Mouse (Mus musculus) cerebellum, adult 11-12 months (tissue): ENCODE results near the gene Kctd18.

Source experiments
- DNase-seq: peaks from one replicate; pipeline ENCODE4 v3.0.0; 2022

Kctd18 gene

DNA sequence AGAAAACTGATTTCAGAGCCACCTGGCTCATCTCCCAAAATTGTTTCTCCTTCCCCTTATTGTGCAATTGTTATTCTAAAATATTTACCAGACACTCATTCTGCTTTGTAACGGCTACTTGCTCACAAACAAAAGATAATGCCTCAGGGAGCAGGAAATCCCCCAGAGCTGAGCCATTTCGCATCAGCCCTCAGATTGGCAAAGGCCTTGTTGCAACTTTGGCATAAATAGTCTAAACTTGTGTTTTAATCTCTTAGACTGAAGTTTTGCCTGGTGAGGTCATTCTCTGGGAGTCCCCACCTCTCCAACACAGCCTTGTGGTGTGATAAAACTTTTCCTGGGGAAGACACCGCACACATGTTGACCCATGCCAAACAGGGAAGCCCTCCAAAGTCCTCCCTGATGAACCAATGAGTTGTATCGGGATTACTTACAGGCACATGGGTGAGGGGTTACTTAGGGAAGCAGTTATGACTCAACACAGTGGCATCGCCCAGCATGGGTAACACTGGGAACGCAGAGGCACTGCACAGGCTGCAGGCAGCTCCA lies 29.6 kb downstream of the Kctd18 start:
- DNase-seq = no peak

DNA sequence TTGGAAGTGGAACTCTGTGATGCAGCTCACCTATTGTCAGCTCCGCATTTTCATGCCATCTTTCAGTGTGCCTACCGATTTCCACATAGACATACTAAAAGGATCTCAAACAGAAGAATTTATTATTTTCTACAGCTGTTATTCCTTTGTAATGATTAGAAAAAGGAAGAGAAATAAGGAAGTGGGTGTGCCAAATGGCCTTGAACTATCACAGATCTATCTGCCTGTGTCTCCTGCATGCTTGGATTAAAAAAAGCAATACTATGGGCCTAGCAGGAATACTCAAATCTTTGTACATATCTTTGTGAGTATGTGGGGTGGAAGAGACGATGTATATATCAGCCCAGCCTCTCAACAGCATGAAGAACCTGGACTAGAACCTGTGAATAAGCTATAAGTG lies 41.9 kb downstream of the Kctd18 start:
- DNase-seq = no peak

DNA sequence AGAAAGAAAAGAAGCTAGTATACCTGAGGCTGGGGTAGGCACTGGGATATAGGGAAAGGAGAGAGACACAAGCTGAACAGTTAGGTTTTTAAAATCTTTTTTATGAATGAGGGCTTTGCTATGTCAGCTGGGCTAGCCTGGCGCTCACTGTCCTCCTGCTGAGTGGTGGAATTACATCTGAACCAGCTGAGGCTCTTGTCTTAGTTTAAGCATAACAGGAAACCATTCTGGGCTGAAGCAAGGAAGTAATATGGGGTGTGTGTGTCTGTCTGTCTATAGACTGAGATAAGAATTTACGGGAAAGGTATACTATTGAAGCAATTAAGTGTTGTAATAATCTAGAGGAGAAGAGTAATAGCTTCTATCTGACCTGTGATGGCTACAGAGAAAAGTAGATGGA lies 47.2 kb downstream of the Kctd18 start:
- DNase-seq = no peak

DNA sequence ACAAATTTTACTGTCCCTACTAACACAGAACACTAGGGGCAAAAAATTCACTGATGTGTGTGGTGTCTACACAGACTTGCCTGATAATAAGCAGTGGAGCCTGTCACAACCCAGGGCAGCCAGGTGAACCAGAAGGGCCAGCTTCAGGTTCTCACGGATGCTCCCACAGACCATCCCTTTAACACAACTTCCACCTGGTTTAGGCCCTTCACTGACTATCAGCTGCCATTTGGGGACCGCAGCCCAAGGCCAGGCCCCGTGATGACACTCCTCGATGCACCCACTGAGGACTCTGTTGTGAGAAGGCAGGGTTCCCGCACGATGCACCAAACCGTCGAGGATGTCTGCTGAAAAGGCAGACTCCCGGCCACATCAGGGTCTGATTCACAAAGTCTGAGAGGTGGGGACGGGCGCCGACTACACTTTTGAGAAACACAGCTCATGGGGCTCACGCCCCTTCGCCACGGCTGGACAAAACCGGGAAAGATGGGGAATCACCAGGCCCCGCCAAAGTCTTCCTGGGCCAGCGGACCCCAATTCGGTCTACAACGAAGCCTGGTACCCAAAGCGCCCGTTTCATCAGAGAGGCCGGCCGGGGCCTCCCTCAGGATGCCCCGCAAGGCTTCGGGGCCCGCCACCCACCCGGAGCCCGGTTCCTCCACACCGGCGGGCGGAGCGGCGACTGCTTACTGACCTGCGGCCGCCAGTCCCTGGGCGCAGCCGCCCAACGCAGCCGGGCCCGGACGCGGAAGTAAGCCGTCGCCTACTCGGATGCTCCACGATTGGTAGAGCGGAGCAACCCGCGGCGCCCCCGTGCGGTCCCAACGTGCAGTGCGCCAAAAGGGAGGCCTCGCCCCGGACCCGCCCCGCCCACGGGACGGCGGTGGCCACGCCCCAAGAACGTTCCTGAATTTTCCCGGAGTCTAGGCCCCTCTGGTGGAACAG lies 49.2 kb downstream of the Kctd18 start:
- peak; percentile 91 for DNase-seq

DNA sequence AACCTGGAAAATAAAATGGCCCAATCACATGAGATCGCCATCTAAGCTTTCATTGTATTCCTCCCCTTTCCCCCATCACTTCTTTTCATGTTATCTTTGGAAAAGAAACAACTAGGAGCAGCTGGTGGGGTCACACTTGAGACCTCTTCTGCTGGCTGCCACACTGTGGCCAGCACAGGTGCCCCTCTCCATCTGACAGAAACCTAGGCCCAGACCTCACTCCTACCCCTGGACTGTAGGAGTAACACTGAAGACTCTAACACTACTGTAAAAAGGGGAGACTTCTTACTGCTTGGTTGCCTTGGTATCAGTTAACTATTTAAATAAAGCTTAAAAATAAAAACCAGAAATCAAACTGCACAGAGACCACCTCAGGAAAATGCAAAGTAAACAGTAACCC lies 63.0 kb downstream of the Kctd18 start:
- no peak for DNase-seq

DNA sequence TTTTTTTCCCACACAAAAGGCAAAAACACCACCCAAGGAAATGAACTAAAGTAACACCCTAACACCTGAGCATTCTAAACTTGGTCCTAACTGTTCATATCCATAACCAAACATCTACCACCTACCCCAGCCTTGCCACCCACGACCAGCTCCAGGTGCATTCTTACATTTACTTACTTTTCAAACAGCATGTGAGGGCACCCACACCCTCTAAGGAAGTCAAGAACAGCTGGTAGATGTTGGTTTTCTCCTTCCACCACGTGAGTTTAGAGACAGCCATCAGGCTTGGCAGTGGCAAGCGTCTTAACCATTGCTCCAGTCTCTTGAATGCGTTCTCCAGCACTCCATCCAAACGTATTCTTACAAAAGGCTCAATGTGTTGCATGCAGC lies 64.4 kb downstream of the Kctd18 start:
- no peak for DNase-seq

DNA sequence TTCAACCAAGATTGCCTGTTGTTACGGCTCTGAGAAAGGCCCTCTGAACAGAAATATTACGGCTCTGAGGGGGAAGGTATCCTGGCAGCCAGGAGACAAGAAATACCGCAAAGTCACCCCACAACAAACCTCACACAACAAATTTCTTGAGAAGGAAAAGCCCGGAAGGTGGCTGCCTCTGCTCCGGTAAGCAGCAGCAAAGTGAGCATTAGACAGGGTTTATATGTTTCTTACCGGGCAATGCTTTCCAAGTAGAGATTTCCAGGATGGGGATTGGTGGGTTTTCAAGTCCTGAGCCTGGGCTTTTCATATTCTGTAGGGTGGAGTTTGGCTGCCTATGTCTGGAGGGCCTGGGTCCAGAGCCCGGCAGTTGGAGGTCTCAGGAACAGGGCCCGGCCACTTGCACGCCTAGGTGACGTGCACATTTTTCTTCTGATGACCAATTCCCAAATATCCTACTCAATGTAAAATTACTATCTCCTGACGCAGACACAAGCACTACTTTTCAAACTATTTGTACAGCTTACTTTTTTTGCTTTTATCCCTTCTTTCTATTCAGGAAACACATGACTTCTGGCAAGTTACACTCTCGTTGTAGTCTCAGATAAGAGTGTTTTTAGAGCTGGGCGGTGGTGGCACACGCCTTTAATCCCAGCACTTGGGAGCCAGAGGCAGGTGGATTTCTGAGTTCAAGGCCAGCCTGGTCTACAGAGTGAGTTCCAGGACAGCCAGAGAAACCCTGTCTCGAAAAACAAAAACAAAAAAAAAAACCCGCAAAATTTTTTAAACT lies 65.0 kb downstream of the Kctd18 start:
- no peak for DNase-seq

DNA sequence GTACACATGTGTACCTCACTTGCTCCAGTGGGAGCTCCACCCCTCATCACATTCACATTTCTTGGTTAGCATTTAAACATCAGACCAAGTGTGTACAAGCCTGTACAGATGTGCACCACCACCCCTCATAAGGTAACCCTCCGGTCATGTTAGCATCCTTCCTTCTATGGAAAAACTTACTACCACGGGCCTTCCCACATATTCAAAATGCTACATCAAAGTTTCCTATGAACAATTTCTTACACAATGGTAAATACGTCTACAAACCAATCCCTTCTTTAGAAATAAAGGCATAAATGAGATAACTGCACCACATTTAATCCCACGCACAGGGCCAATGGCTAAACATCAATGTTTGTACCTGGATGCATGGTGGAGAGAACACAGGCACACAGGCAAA lies 66.2 kb downstream of the Kctd18 start:
- no peak for DNase-seq

DNA sequence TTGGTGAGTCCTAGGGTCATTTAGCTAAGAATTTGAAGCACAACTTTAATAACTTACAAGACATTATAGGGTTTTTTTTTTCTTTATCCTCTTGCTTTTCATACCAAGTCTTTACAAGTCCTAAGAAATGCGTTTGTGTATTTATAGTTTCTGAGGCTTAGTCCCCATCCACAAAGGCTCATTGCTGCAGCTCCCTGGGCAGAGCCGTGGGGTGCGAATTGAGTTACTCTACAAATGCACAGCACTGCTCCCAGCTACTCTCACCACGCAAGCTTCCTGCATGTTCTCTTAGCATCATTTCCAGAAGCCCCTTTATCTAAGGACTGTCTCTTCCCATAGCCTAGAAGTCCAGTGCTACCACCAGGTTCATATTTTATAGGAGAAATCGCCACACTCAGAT lies 69.0 kb downstream of the Kctd18 start:
- DNase-seq = no peak

DNA sequence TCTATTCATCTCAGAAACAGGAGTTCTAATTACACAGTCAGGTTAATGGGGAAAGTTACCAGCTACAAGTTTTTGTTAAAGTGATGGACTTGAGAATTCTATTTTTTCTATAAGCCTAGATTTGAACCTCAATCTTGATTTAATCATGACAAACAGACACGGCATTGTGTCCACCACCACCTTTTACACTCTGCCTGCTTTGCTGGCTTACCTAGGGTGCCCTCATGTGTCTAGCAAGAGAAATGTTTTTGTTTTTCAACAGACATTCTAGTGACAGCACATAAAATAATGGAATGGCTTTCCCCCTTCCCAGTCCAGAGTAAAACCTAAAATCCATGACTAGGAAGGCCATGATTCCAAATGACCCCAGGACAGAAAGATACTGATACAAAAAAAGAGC lies 69.6 kb downstream of the Kctd18 start:
- no peak for DNase-seq

DNA sequence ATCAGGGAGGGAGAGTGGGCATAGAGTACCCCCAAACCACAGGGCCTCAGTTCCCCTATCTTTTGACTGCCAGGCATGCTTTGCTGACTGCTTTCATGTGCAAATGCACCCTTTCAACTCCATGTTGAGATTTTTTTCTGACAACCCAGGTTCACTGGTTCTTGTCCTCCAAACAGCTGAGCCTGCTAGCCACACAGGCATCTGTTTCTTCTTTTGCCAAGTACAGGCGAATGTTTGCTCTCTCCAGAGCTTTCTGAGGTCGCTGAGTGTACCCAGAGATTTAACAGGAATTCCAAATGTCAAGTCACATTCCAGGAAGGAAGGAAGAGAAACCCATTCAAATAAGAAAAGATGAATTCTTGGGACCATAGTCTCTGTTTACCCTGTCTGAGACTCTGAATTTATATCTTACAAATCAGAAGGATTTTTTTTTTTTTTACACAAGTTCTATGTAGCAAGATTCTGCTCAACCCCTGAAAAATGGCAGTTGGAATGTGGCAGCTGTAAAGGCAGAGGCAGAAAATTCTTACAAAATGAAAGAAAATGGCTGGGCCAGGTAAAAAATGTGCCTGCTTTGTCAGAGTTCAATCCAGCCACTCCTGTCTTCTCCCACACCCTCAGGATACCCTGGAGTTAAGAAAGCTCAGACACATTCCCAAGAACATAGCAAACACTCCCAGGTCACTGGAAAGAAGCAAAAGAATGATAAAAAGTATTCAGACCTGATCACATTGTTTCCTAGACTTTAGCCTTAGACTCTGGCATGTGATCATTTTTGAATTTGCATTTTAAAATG lies 71.0 kb downstream of the Kctd18 start:
- no peak for DNase-seq

DNA sequence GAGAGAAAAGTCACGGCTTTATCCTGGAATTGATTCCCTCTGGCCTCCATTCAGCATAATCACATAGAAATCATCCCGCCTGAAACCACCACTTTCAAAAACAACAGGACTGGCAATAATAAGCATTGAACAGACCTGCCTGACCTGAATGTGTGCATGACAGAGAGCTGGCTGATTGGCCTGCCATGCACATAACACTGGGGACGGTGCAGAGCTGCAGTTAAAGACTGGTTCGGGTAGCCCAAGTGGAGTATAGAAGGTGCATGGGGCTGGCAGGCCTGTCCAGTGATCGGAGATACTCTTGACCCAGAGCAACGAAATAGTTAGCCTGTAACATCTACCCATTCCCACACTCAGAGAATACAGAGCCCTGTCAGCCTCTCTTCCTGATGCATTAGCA lies 76.5 kb downstream of the Kctd18 start:
- no peak for DNase-seq

DNA sequence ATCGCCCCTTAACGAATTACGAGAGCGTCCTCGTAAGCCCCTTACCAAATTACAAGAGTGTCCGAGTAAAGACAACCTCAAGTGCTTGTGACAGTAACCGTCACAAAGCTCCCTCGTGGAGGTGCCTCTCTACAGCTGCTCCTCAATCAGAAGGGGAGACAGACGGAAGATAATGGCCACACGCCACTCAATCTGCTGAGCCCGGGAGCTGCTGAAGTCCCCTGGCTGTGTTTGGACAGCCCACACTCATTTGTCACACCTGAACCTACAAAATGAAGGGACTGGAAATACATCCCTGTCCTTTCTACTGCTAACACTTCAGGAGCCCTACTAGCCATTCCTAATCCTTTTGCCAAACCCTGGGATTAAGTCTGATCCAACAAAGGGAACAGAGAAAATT lies 77.0 kb downstream of the Kctd18 start:
- no peak for DNase-seq

DNA sequence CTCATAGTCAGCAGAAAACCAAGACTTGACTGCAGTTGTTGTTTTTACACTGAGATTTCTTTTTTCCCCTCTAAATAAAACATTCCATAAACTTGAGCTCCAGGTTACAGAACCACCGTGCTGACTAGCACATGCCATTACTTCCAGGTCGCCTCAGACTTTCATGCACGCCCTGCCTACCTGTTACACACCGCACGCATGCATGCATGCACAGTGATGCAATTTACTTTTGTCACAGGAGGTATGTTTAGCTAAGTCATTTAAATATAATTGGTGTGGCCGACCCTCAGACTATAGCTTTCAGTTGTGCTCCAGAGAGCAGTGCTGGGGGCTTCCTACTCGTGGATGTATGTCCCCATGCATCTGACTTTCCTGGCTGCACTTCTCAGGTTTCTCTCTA lies 77.7 kb downstream of the Kctd18 start:
- DNase-seq = no peak

DNA sequence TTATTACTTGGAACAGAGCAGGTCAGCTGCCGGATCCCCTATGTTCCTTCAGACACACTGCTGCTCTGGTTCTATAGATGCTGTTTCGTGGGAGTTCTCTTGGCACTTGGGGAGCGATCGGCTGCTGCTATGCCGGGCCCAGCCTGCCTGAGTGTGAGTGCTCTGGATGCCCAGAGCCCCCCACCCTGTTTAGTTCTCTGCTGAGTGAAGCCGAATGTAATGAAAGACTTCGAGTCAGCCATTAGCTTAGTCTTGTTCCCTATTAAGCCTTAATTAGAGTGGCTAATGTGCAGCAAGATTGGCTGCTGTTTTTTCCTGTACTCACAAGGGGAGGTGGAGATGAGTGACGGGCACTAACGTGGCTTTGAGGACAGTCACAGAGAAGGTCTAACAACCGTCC lies 78.1 kb downstream of the Kctd18 start:
- no peak for DNase-seq

DNA sequence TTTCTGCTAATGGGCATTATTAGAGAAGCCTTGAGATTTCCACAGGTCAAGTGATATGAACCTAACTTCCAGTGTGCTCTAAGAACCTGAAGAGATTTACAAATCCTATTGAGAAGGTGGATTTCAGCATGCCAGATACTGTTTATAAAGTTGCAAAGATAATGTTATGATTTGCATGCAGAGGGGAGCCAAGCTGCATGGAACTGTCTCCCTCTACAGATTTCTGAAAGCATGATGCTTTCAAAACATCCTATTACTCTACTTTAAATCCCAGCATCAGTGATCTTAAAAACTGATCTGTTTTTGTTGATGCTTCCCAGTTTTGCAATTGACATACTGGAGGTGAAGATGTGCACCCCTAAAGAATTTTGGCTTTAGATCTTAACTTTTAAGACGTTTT lies 84.5 kb downstream of the Kctd18 start:
- no peak for DNase-seq

DNA sequence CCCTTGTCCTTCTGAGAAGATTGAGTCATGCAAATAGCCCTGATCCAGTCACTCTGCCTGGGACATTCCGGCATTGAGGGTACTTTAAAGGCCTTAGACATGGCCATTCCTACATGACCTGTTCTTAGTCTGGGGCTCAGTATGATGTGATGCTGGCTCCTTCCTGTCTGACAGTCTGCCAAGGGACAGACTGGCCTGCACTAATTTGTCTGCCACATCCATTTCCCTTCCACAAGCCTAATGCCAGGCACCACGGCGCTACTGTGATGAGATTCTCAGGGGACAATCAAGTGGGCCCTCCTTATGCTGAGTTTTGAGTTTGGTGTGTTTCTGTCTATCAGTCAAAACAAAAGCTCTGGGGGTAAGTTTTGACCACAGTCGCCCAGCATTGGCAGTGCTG lies 100.2 kb downstream of the Kctd18 start:
- no peak for DNase-seq

DNA sequence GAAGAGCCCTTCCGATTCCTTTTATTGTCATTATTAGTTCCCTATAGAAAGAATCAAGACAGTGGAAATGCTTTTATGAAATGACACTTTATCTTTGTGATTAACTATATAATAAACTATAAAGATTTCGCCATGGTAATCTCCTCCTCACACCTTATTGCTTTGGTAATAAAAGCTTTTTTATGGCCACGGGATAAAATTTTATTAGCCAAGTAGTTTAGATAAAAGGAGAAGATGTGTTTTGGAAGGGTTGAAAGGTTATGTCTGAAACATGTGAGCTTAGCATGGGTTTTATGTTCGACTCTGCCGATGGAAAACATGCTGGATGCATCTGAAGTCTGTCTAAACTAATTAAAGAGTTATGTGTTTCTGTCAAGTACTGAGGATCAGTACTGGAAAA lies 101.4 kb downstream of the Kctd18 start:
- no peak for DNase-seq

DNA sequence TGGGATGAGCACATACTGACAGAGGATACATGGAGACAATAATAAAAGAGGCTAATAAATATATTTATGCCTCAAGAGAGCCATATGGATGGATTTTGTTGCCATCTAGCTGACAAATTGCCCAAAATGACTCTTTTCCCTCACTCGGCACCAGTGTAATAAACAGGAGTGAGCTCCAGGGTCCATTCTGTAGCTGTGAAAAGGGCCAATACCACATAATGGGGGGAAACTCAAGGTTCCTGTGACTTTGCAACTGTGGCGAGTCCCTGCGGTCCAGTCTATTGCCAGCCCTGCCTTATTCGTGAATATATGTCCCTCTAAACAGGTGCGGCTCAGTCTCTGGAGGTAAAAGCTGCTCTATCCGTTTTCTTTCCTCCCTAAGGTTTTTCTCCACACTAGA lies 107.2 kb downstream of the Kctd18 start:
- no peak for DNase-seq

DNA sequence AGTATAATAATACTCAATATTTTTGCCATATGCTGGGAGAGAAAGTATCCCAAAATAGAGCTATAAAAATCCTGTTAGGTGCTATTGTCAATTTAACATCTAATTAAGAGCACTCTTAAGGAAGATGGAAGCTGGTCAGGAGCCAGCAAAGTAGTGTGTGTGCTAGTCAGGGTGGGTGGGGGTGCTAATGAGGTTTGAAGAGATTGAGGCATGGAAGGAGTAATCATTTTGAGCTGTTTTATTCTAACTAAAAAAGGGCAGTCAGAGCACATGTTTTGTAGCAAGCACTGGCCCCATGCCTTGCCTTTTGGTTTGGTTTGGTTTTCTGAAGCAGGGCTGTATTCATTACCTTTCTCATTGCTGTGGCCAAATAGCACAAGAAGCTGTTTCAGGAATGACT lies 112.4 kb downstream of the Kctd18 start:
- no peak for DNase-seq

DNA sequence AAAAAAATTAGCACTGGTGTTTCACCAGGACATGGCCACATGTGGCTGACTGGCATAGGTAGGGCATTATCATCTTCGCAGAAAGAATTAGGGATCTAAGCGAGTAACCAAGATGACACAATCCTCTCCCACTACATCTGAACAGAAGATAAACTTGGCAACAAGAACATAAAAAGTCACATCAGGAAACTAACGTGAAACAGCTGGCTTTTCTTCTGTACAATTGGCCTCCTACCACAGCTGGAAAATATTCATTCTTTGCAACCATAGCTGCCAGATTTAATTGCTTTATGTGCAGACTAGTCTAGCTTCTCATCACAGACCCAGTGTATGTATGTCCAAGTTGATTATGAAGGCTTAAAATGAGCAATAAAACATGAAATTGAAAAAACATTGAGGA lies 112.8 kb downstream of the Kctd18 start:
- no peak for DNase-seq
